Mouse (Mus musculus): ENCODE data around the gene Dbi. TPM values are rescaled to one million over a fixed set of nuclear protein-coding genes. Genes with fewer than 3 reads are reported as not detected.

Gene Dbi
- polyA plus RNA-seq, 1 experiment = 2,192 TPM

GRCm38 (mm10) chr1:120083921-120084517 is 36.9 kb downstream of the Dbi start:
- DNase-seq (ENCODE audit: low read depth) = no peak

GRCm38 (mm10) chr1:120082957-120083585 is 37.8 kb downstream of the Dbi start:
- no peak for DNase-seq (ENCODE audit: low read depth)

- DNase-seq (ENCODE audit: low read depth) = no peak
Observed at GRCm38 (mm10) chr1:120080632-120081031, 40.2 kb downstream of the Dbi start.

GRCm38 (mm10) chr1:120077746-120078410 is 43.0 kb downstream of the Dbi start:
- DNase-seq (ENCODE audit: low read depth) = no peak

- no peak for DNase-seq (ENCODE audit: low read depth)
Observed at GRCm38 (mm10) chr1:120075507-120075906, 45.4 kb downstream of the Dbi start.

- no peak for DNase-seq (ENCODE audit: low read depth)
Observed at GRCm38 (mm10) chr1:120074931-120075330, 45.9 kb downstream of the Dbi start.

GRCm38 (mm10) chr1:120074307-120074702 is 46.6 kb downstream of the Dbi start:
- DNase-seq (ENCODE audit: low read depth) = no peak

GRCm38 (mm10) chr1:120073519-120074306 is 47.2 kb downstream of the Dbi start, which contains the start of gene Tmem37:
Tmem37 (minus strand) TSS chr1:120074074.
- DNase-seq (ENCODE audit: low read depth) = no peak

GRCm38 (mm10) chr1:120072900-120073299 is 48.0 kb downstream of the Dbi start:
- DNase-seq (ENCODE audit: low read depth) = no peak

- DNase-seq (ENCODE audit: low read depth) = no peak
Observed at GRCm38 (mm10) chr1:120071133-120071532, 49.7 kb downstream of the Dbi start.

GRCm38 (mm10) chr1:120070168-120070567 is 50.7 kb downstream of the Dbi start:
- DNase-seq (ENCODE audit: low read depth) = no peak

- no peak for DNase-seq (ENCODE audit: low read depth)
Observed at GRCm38 (mm10) chr1:120069120-120069519, 51.8 kb downstream of the Dbi start.

- no peak for DNase-seq (ENCODE audit: low read depth)
Observed at GRCm38 (mm10) chr1:120066625-120067024, 54.3 kb downstream of the Dbi start.

GRCm38 (mm10) chr1:120066159-120066558 is 54.7 kb downstream of the Dbi start:
- no peak for DNase-seq (ENCODE audit: low read depth)

- no peak for DNase-seq (ENCODE audit: low read depth)
Observed at GRCm38 (mm10) chr1:120064036-120064682, 56.7 kb downstream of the Dbi start.

Other genes with a start within 250 kb of the Dbi start
- gene Tmem177, start 207.9 kb downstream of the Dbi start, polyA plus RNA-seq (2012; rRNA removed) = 4.3 and 6.0 TPM in 2 replicates
- gene Cfap221, start 123.8 kb downstream of the Dbi start, polyA plus RNA-seq (2012; rRNA removed) = 0.27 and 0.30 TPM in 2 replicates
- 3.0 and 4.7 TPM in 2 replicates for gene Sctr, start 114.2 kb downstream of the Dbi start, polyA plus RNA-seq (2012; rRNA removed)
- gene Tmem37, start 47.0 kb downstream of the Dbi start, polyA plus RNA-seq (2012; rRNA removed) = 63.7 and 64.2 TPM in 2 replicates
- 2.2 and 2.8 TPM in 2 replicates for gene 3110009E18Rik, start 109 bp upstream of the Dbi start, polyA plus RNA-seq (2012; rRNA removed)
- gene Steap3, start 151.6 kb upstream of the Dbi start, polyA plus RNA-seq (2012; rRNA removed) = 41.1 and 82.3 TPM in 2 replicates
- not detected in 2 replicates for gene C1ql2, start 219.5 kb upstream of the Dbi start, polyA plus RNA-seq (2012; rRNA removed)

All from gonadal fat pad, adult 2 months (tissue).